Mouse (Mus musculus) lung, adult 2 months (tissue): ENCODE data around the gene Olfr224.

ENCODE experiments used
- CTCF ChIP-seq: fragments of 200-500 bp; IDR thresholded peaks from 2 replicates; pipeline ENCODE4 v1.5.1; 2011; ENCODE audit warnings: mild to moderate bottlenecking, low read length, control low read depth; ENCODE audit not compliant: insufficient read depth
- POLR2A ChIP-seq: fragments of 200-500 bp; IDR thresholded peaks from 2 replicates; pipeline ENCODE4 v1.6.1; 2011; ENCODE audit warnings: low read depth, mild to moderate bottlenecking, control low read depth, low read length, borderline replicate concordance; ENCODE audit errors: extremely low read depth

- no peak for TF ChIP-seq POLR2A
- TF ChIP-seq CTCF, result no peak
Measured at GRCm38 (mm10) chr11:58597837-58598236, 27.5 kb upstream of the Olfr224 start.
